Mouse (Mus musculus) kidney, adult 11 months (tissue): ENCODE measurements around the gene Elmo2.
A peak's percentile ranks its signal among the peaks of the same experiment; 100 is the strongest.

Experiments used
- DNase-seq: peaks from one replicate; pipeline ENCODE4 v3.0.0; 2022

Gene Elmo2

GRCm38 (mm10) chr2:165288315-165289031, 37.8 kb downstream of the Elmo2 start:
- peak; percentile 82 for DNase-seq

GRCm38 (mm10) chr2:165287202-165287984, 38.9 kb downstream of the Elmo2 start, which contains the start of gene Slc35c2:
TSS of gene Slc35c2 (minus strand) at chr2:165287869.
- DNase-seq = peak; percentile 90

- DNase-seq = no peak
These were observed 39.7 kb downstream of the Elmo2 start for GRCm38 (mm10) chr2:165286361-165287201.

- DNase-seq = no peak
These were observed 40.7 kb downstream of the Elmo2 start for GRCm38 (mm10) chr2:165285621-165286020.

- DNase-seq = no peak
These were observed 41.2 kb downstream of the Elmo2 start for GRCm38 (mm10) chr2:165285034-165285433.

- no peak for DNase-seq
These were observed 41.9 kb downstream of the Elmo2 start for GRCm38 (mm10) chr2:165284377-165284776.

GRCm38 (mm10) chr2:165283644-165284043, 42.6 kb downstream of the Elmo2 start:
- peak; percentile 50 for DNase-seq

GRCm38 (mm10) chr2:165281779-165282311, 44.4 kb downstream of the Elmo2 start:
- DNase-seq = no peak

- DNase-seq = no peak
These were observed 46.9 kb downstream of the Elmo2 start for GRCm38 (mm10) chr2:165279351-165279750.

- peak; percentile 67 for DNase-seq
These were observed 49.0 kb downstream of the Elmo2 start for GRCm38 (mm10) chr2:165277188-165277740.

- peak; percentile 71 for DNase-seq
These were observed 50.5 kb downstream of the Elmo2 start for GRCm38 (mm10) chr2:165275824-165276223.

- no peak for DNase-seq
These were observed 51.1 kb downstream of the Elmo2 start for GRCm38 (mm10) chr2:165275124-165275640.

- DNase-seq = no peak
These were observed 52.7 kb downstream of the Elmo2 start for GRCm38 (mm10) chr2:165273589-165273988.

- no peak for DNase-seq
These were observed 55.0 kb downstream of the Elmo2 start for GRCm38 (mm10) chr2:165271326-165271725.

- no peak for DNase-seq
These were observed 55.4 kb downstream of the Elmo2 start for GRCm38 (mm10) chr2:165270858-165271257.

GRCm38 (mm10) chr2:165266739-165267138, 59.5 kb downstream of the Elmo2 start:
- no peak for DNase-seq

- DNase-seq = no peak
These were observed 62.4 kb downstream of the Elmo2 start for GRCm38 (mm10) chr2:165263861-165264260.

- no peak for DNase-seq
These were observed 63.8 kb downstream of the Elmo2 start for GRCm38 (mm10) chr2:165262274-165262990.

- DNase-seq = no peak
These were observed 66.4 kb downstream of the Elmo2 start for GRCm38 (mm10) chr2:165259859-165260258.

- no peak for DNase-seq
These were observed 68.0 kb downstream of the Elmo2 start for GRCm38 (mm10) chr2:165258321-165258720.

- DNase-seq = no peak
These were observed 69.0 kb downstream of the Elmo2 start for GRCm38 (mm10) chr2:165257151-165257834.
